Mouse (Mus musculus) bone marrow, adult 2 months (tissue): Measurements from ENCODE around the gene Dhdh. TPM values are rescaled to one million over a fixed set of nuclear protein-coding genes. Genes with fewer than 3 reads are reported as not detected.
"Not testable (repeated sequence)": the region's sequence is repeated elsewhere in the genome, so short reads cannot be mapped to it uniquely, and the experiment has no call there.

Experiments used
- H3K27ac ChIP-seq: fragments of 200-500 bp; 2 replicates; pipeline ENCODE4 v1.5.1; 2012; ENCODE audit warnings: low read depth, mild to moderate bottlenecking, control low read depth, inconsistent platforms, low read length; ENCODE audit not compliant: control insufficient read depth, poor library complexity, insufficient read depth
- H3K4me1 ChIP-seq: fragments of 200-500 bp; 2 replicates; pipeline ENCODE4 v1.6.1; 2011; ENCODE audit warnings: low read length; ENCODE audit not compliant: control insufficient read depth, insufficient read depth
- H3K4me3 ChIP-seq: fragments of 200-500 bp; replicated peaks from 2 replicates; pipeline ENCODE3; 2011; ENCODE audit warnings: mild to moderate bottlenecking, low read depth, low read length, control low read depth; ENCODE audit not compliant: control insufficient read depth
- CTCF ChIP-seq: fragments of 200-500 bp; IDR thresholded peaks from 2 replicates; pipeline ENCODE4 v1.5.1; 2011; ENCODE audit warnings: low read length, control low read depth; ENCODE audit not compliant: control insufficient read depth, insufficient read depth
- POLR2A ChIP-seq: fragments of 200-500 bp; IDR thresholded peaks from 2 replicates; pipeline ENCODE4 v1.6.1; 2011; ENCODE audit warnings: low read depth, mild to moderate bottlenecking, control low read depth, low read length, borderline replicate concordance; ENCODE audit not compliant: control insufficient read depth
- WGBS: fragments of 180-500 bp; shearing (Covaris S2); methylation state at CpG from one replicate; pipeline ENCODE4 v1.1.7; 2018; 5-methylcytosine and 5-hydroxymethylcytosine counted together
- polyA plus RNA-seq: library from polyadenylated mRNA; stranded (reverse); fragments of >200 nt; gene quantifications from 2 replicates; pipeline ENCODE4 v1.2.4, GENCODE M21; 2011; ENCODE audit warnings: low replicate concordance; ENCODE audit not compliant: missing spikeins, insufficient read depth, insufficient read length

Dhdh gene
- polyA plus RNA-seq, 1 experiment = 4.8 TPM

DNA sequence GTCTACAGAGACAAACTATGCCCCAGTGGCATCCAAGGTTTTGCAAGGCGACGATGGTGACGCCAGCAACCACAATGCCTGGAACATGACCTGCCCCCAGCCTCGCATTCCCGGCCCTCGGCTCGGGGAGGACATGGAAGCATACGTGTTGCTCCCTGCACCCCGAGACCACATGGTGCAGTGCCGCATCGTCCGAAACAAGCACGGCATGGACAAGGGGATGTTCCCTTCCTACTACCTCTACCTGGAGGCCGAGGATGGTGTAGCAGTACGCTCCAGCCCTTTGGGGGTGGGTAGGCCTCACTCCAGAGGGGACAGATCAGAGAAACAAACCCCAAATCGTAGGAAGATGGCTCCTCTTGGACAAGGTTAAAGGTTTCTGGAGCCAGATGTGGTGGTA, 30.0 kb upstream of the Dhdh start:
- WGBS = 92% methylated on average over 16 of the region's 16 CpGs
- H3K4me1 ChIP-seq = peaks cover 1% of the 10 kb centered on the region; the same call in 1 of the 2 replicates
- H3K27ac ChIP-seq = no peak overlapping the region
- TF ChIP-seq POLR2A (no peak), CTCF (no peak)
- H3K4me3 ChIP-seq = no peak overlapping the region

DNA sequence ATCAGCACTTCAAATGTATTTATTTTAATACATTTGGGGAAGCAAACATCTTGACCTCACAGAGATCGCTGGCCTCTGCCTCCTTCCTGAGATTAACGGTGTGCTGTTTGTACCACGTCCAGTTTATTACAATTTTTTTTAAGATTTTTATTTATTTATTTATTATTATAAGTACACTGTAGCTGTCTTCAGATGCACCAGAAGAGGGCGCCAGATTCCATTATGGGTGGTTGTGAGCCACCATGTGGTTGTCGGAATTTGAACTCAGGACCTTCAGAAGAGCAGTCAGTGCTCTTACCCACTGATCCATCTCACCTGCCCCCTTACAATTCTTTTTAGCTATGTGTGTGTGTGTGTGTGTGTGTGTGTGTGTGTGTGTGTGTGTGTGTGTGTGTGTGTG, 28.2 kb upstream of the Dhdh start:
- 56% methylated on average over 5 of the region's 5 CpGs for WGBS
- H3K4me1 ChIP-seq, H3K27ac ChIP-seq: not testable (repeated sequence)

DNA sequence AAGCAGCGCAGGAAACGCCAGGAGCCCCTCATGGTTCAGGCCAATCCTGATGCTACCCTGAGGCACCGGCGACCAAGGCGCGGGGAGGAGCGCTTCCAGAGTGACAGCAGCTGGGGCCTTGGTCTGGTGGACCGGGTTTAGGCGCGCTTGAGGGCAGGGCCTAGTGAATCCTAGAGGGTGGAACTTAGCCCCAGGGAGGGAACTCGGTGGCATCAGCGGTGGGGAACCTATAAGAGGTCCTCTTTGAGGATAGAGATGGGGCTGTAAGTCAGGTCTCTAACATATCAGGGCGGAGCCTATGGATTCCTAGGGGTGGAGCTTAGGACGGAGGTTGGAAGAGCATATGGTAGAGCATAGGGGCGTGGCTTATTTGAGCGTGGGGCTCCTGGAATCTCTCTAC, 26.8 kb upstream of the Dhdh start:
- no peak for TF ChIP-seq POLR2A
- TF ChIP-seq CTCF = no peak
- Histone ChIP-seq H3K4me3 (no peak overlapping the region), H3K27ac (no peak overlapping the region), H3K4me1 (no peaks in the 10 kb centered on the region)
- 59% methylated on average over 16 of the region's 16 CpGs for WGBS

More for the DNA sequence above, 28.2 kb upstream of the Dhdh start:
- H3K4me3 ChIP-seq = not testable (repeated sequence)

DNA sequence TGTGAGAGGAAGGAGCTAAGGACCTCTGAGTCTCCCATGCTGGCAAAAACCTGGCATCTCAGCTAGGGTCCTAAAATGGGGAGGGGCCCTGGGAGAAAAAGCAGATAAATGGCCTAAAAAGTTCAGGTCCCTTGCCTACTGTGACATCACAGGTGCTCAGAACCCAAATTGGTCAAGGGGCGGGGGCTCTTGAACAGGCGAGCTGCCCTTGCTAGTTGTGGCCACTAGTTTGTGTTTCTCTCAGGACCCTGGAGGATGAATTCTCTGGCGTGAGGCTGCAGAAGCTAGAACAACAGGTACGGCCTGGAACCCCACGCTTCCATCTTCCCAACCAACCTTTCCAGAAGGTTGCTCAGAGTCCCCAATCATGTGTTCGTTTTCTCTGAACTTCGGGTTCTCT, 25.8 kb upstream of the Dhdh start:
- Histone ChIP-seq H3K4me1 (no peaks in the 10 kb centered on the region), H3K4me3 (no peak overlapping the region), H3K27ac (no peak overlapping the region)
- TF ChIP-seq CTCF = no peak
- no peak for TF ChIP-seq POLR2A
- 82% methylated on average over 7 of the region's 7 CpGs for WGBS

DNA sequence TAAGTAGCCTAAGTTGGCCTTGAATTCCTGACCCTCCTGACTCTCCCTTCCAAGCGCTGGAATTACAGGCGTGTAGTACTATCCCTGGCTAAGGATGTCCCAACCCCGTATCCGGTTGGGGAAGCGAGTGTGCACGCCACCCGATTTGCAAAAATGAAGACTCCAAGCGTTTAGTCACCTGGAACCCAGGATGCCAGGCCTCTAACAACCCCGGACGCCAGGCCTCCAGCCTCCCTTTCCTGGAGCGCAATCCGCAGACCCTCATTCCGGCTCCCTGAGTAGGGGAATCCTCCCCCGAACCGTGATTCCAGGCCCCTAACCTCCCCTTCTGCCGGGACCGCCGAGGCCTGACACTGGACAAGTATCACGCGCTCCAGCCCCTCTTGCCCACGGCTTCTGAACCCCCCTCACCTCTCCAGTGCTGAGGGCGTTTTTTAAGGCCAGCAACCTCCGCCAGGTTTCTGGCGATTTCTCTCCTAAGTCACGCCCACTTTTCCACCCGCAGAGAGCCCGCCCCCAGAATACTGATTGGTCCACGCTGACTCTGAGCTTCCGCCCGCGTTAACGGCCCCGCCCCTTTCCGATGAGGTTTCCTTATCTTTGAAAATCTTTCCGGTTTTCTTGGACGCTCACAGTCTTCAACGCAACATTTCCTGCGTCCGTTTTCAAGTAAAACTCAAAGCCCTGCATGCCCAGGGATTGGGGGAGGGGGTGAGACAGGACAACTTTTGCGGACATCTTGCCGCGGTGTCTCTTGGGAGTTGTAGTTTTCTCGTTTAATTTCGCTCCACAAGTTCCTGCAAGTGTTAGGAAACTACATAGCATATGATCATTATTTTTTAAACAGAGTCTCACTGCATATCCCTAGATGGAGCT, 21.5 kb upstream of the Dhdh start, which contains the start of gene Nucb1:
Gene Nucb1, minus strand, starts transcription at position 495 of the 876 bp plus-strand sequence.
- peak within 1 kb of the TSS; percentile 77 for H3K27ac ChIP-seq
- H3K4me1 ChIP-seq = peaks cover 3% of the 10 kb centered on the region; the same call in 1 of the 2 replicates
- TF ChIP-seq CTCF (no peak), POLR2A (peak; percentile 75)
- WGBS = under 1% methylated on average over 44 of the region's 44 CpGs
- H3K4me3 ChIP-seq = peak within 1 kb of the TSS; percentile 71

DNA sequence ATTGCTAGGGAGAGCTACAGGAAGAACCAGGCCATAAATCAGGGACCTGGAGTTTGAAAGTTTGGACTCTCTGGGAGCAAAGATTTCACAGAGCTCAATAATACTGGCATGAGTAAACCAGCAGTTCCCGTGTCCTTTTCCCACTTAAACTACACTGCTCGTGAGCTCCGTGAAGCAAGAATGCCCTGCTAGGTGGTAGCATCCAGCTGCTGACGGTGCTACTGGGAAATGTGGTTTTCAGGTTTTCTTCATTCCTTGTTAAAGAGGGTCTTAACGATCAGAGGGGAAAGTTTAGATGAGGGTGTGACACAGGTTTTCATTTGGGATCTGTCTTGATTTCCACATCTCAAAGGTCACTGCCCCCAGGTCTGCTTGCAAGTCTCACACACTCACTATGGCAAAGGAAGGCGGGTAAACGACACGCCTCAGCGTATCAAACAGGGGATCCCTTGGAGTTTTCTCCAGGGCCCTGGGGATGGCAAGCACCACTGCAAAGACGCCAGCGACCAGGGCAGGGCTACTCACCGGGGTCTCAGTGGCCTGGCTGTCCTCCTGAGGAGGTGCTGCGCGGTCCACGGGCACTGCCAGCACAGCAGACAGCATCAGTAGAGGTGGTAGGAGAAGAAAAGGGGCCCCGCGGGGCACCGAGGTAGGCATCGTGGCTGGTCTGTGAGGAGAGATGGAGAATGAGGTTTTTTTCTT, 20.7 kb upstream of the Dhdh start:
- Histone ChIP-seq H3K27ac (peak overlapping the region; percentile 77), H3K4me1 (peaks cover 3% of the 10 kb centered on the region; the same call in 1 of the 2 replicates), H3K4me3 (peak overlapping the region; percentile 71)
- no peak for TF ChIP-seq CTCF
- no peak for TF ChIP-seq POLR2A
- 4% methylated on average over 19 of the region's 19 CpGs for WGBS

DNA sequence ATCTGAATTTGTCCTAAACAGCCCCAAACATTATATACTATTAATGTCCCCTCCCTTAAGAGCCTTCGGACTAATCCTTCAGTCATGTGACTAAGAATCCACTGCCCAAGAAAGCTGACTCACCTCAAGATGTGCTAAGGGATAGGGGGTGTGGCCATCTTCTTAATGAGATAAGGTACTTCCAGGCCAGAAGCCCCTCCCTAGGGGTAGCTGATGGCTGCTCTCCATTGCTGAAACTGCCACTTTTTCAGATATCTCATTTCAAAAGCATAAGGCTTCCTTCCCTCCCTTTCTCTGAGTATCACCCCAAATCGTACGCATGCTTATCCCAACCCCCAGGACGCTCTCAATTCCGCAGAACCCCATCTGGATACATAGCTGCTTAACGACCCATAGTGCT, 20.0 kb upstream of the Dhdh start:
- Histone ChIP-seq H3K4me1 (peaks cover 3% of the 10 kb centered on the region; the same call in 1 of the 2 replicates), H3K4me3 (peak overlapping the region; percentile 71), H3K27ac (peak overlapping the region; percentile 77)
- WGBS = 31% methylated on average over 6 of the region's 6 CpGs
- TF ChIP-seq POLR2A = no peak
- no peak for TF ChIP-seq CTCF

DNA sequence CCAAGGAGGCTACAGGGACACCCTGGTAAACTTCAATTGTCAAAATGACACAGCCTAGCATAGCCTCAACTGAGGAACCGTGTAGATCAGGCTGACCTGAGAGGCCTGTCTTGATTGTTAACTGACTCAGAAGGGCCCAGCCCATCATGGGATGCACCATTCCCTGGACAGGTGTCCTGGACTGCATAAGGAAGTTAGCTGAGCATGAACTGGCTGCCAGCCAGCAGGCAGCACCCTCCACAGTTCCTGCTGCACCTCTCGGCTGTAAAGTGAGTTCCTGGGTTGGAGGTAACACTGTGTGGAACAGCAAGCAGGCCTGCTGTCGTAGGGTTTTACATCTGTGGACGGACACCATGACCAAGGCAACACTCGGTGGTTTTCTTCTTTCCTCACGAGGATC, 19.0 kb upstream of the Dhdh start:
- H3K4me3 ChIP-seq = peak overlapping the region; percentile 8
- no peak overlapping the region for H3K27ac ChIP-seq
- WGBS = 69% methylated on average over 6 of the region's 6 CpGs
- no peak for TF ChIP-seq CTCF
- TF ChIP-seq POLR2A = no peak
- peaks cover 3% of the 10 kb centered on the region; the same call in 1 of the 2 replicates for H3K4me1 ChIP-seq
